Mouse (Mus musculus) cerebellum, adult 2 months (tissue): Measurements from ENCODE around the gene Appl2. TPM values are rescaled to one million over a fixed set of nuclear protein-coding genes. Genes with fewer than 3 reads are reported as not detected.
"Not testable (repeated sequence)": the region's sequence is repeated elsewhere in the genome, so short reads cannot be mapped to it uniquely, and the experiment has no call there.

Experiments
- DNase-seq, 2 experiments: peaks; one replicate each; pipeline ENCODE4 v3.0.0; 2021
- H3K27ac ChIP-seq: fragments of 200-500 bp; 2 replicates; pipeline ENCODE4 v1.5.1; 2012; ENCODE audit warnings: low read length, control low read depth, inconsistent platforms; ENCODE audit not compliant: insufficient read depth
- H3K27me3 ChIP-seq: fragments of 200-500 bp; 2 replicates; pipeline ENCODE4 v1.6.1; 2012; ENCODE audit warnings: inconsistent platforms, mild to moderate bottlenecking, low read length, moderate library complexity; ENCODE audit not compliant: control insufficient read depth, insufficient read depth
- H3K4me1 ChIP-seq: fragments of 200-500 bp; 2 replicates; pipeline ENCODE4 v1.6.1; 2011; ENCODE audit warnings: low read length; ENCODE audit not compliant: control insufficient read depth, insufficient read depth
- H3K4me3 ChIP-seq: fragments of 200-500 bp; replicated peaks from 2 replicates; pipeline ENCODE3; 2011; ENCODE audit warnings: mild to moderate bottlenecking, low read depth, low read length, control low read depth; ENCODE audit not compliant: insufficient read depth
- CTCF ChIP-seq: fragments of 200-500 bp; IDR thresholded peaks from 2 replicates; pipeline ENCODE4 v1.5.1; 2011; ENCODE audit warnings: low read depth, mild to moderate bottlenecking, control low read depth, low read length, moderate library complexity, borderline replicate concordance; ENCODE audit not compliant: insufficient read depth
- POLR2A ChIP-seq: fragments of 200-500 bp; IDR thresholded peaks from 2 replicates; pipeline ENCODE4 v1.6.1; 2011; ENCODE audit warnings: low read length, control low read depth, borderline replicate concordance; ENCODE audit not compliant: insufficient read depth
- WGBS: fragments of 180-500 bp; shearing (Covaris S2); methylation state at CpG from one replicate; pipeline ENCODE4 v1.1.7; 2018; 5-methylcytosine and 5-hydroxymethylcytosine counted together
- polyA plus RNA-seq: library from polyadenylated mRNA; depleted of rRNA; stranded (reverse); fragments of >200 nt; gene quantifications from 2 replicates; pipeline ENCODE4 v1.2.3, GENCODE M21; 2012

Gene Appl2
- polyA plus RNA-seq, 1 experiment = 307 TPM

GRCm38 (mm10) chr10:83660605-83661004 lies 12.1 kb upstream of the Appl2 start:
- H3K4me3 ChIP-seq = no peak overlapping the region
- H3K27ac ChIP-seq = no peak overlapping the region
- TF ChIP-seq CTCF (peak; percentile 24; the same call in 1 of the 2 replicates), POLR2A (no peak)
- 59% methylated on average over 4 of the region's 4 CpGs for WGBS
- H3K4me1 ChIP-seq = no peaks in the 10 kb centered on the region
- no peak for DNase-seq
- H3K27me3 ChIP-seq = no peaks in the 10 kb centered on the region

GRCm38 (mm10) chr10:83654591-83654990 lies 6.1 kb upstream of the Appl2 start:
- H3K4me1 ChIP-seq = no peaks in the 10 kb centered on the region
- H3K4me3 ChIP-seq = no peak overlapping the region
- H3K27me3 ChIP-seq = no peaks in the 10 kb centered on the region
- TF ChIP-seq CTCF = no peak
- no peak for TF ChIP-seq POLR2A
- peak; percentile 11 to 33 for DNase-seq
- H3K27ac ChIP-seq = peak overlapping the region; percentile 31; the same call in 1 of the 2 replicates
- 54% methylated on average over 2 of the region's 2 CpGs for WGBS

DNA sequence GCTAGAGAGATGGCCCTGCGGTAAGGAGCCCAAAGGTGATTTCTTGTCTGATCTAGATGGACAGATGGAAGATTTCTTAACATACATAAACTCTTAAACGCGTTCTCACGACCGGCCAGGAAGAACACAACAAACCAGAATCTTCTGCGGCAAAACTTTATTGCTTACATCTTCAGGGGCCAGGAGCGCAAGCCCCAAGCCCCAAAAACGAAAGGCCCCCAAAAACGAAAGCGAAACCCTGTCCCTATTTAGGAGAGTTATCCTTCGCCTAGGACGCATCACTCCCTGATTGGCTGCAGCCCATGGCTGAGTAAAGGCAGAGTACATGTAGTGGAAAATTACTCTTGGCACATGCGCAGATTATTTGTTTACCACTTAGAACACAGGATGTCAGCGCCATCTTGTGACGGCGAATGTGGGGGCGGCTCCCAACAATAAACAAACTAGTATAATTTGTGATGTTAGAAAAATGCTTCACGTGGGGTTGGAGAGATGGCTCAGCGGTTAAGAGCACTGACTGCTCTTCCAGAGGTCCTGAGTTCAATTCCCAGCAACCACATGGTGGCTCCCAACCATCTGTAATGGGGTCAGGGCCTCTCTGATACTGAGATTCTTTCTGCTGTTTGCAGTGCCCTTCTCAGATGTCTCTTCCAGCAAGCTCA lies 3.8 kb upstream of the Appl2 start:
- H3K4me1 ChIP-seq, H3K4me3 ChIP-seq, H3K27me3 ChIP-seq: not testable (repeated sequence)
- WGBS = 50% methylated on average over 19 of the region's 19 CpGs
- DNase-seq = peak; percentile 40 to 49
- peak overlapping the region; percentile 55; the same call in 1 of the 2 replicates for H3K27ac ChIP-seq

GRCm38 (mm10) chr10:83649037-83649436 lies 499 bp upstream of the Appl2 start:
- H3K4me3 ChIP-seq = peak overlapping the region; percentile 96
- TF ChIP-seq POLR2A (no peak), CTCF (no peak)
- WGBS = 20% methylated on average over 6 of the region's 6 CpGs
- H3K4me1 ChIP-seq = peaks cover 20% of the 10 kb centered on the region
- H3K27ac ChIP-seq = 0 out of 2 replicates have a peak overlapping the region, but pooled peaks have one; percentile 15
- no peaks in the 10 kb centered on the region for H3K27me3 ChIP-seq
- DNase-seq = no peak

GRCm38 (mm10) chr10:83646351-83646885 lies 2.1 kb downstream of the Appl2 start:
- 60% methylated on average over 7 of the region's 7 CpGs for WGBS
- DNase-seq = peak; percentile 54 to 55
- H3K4me3 ChIP-seq = peak overlapping the region; percentile 50
- no peak for TF ChIP-seq CTCF
- no peak for TF ChIP-seq POLR2A
- H3K4me1 ChIP-seq = peaks cover 41% of the 10 kb centered on the region
- H3K27me3 ChIP-seq = no peaks in the 10 kb centered on the region
- peak overlapping the region; percentile 98 for H3K27ac ChIP-seq

GRCm38 (mm10) chr10:83645716-83645990 lies 2.9 kb downstream of the Appl2 start:
- H3K27me3 ChIP-seq = no peaks in the 10 kb centered on the region
- peak overlapping the region; percentile 50 for H3K4me3 ChIP-seq
- H3K4me1 ChIP-seq = peaks cover 49% of the 10 kb centered on the region
- 18% methylated on average over 3 of the region's 3 CpGs for WGBS
- peak overlapping the region; percentile 98 for H3K27ac ChIP-seq
- TF ChIP-seq POLR2A (0 out of 2 replicates have a peak, but pooled peaks have one; percentile 20), CTCF (no peak)
- peak in 1 of 2 experiments; percentile 67 for DNase-seq

DNA sequence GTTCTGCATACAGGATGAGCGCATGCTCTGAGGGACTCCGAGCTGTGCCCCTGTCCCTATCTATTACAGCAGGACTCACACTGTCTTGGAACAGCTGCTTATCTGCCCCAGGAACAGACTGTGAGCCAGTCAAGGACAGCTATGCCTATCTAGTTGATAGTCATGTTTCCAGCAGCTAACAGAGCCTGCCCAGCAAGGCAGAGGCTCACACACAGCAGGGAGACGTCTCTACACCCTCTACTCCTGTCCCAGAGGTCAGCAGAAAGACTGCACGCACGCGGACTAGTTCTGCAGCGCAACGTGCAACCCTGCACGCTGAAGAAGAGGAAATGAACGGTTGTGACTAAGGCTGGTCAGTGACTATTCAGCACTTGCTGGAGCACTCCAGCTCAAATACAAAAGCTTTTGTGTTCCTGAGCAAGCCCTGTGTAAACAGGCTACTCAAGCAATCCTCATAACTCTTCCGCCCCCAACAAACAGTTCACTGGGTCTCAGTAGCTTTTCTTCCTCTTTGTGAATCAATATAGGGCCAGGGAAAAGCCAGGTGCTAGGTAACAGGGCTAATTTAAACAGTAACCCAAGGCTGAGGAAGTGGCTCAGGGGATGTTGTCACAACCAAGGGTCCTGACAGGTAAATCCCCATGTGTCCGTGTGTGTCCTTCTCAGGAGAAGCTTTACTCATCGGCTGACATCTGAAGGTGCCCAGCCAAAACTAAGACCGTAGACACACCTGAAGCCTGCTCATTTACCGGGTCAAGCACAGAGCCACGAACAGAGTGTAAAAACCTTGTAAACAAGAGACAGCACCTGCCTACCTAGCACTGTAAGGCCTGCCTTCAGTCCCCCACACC lies 3.4 kb downstream of the Appl2 start:
- peaks cover 49% of the 10 kb centered on the region for H3K4me1 ChIP-seq
- TF ChIP-seq CTCF (no peak), POLR2A (no peak)
- peak overlapping the region; percentile 50 for H3K4me3 ChIP-seq
- 11% methylated on average over 16 of the region's 16 CpGs for WGBS
- peak overlapping the region; percentile 98 for H3K27ac ChIP-seq
- no peaks in the 10 kb centered on the region for H3K27me3 ChIP-seq
- peak; percentile 49 to 65 for DNase-seq

GRCm38 (mm10) chr10:83644167-83644566 lies 4.4 kb downstream of the Appl2 start:
- 43% methylated on average over 8 of the region's 8 CpGs for WGBS
- Histone ChIP-seq H3K27me3 (no peaks in the 10 kb centered on the region), H3K4me1 (peaks cover 55% of the 10 kb centered on the region), H3K27ac (peak overlapping the region; percentile 96), H3K4me3 (peak overlapping the region; percentile 56)
- DNase-seq = no peak
- no peak for TF ChIP-seq CTCF
- no peak for TF ChIP-seq POLR2A
